Mouse (Mus musculus) midbrain, embryonic 12.5 days (tissue): ENCODE measurements around the gene Dcun1d5. TPM values are rescaled to one million over a fixed set of nuclear protein-coding genes. Genes with fewer than 3 reads are reported as not detected.

Experiments
- ATAC-seq: fragments of 200-750 bp; cut with Nextera tagmentation; 2 replicates; pipeline ENCODE4 v1.8.0; 2017; ENCODE audit warnings: low read depth, moderate TSS enrichment, moderate library complexity; ENCODE audit not compliant: low FRiP score
- H3K27ac ChIP-seq: fragments of 300-500 bp; sonication (generic); replicated peaks from 2 replicates; pipeline ENCODE4 v1.5.1; 2016; ENCODE audit warnings: mild to moderate bottlenecking
- H3K27me3 ChIP-seq: fragments of 300-500 bp; sonication (generic); 2 replicates; pipeline ENCODE4 v1.6.1; 2016; ENCODE audit warnings: mild to moderate bottlenecking
- H3K36me3 ChIP-seq: fragments of 300-500 bp; sonication (generic); 2 replicates; pipeline ENCODE4 v1.6.1; 2016
- H3K4me1 ChIP-seq: fragments of 300-500 bp; sonication (generic); 2 replicates; pipeline ENCODE4 v1.6.1; 2016
- H3K4me2 ChIP-seq: fragments of 300-500 bp; sonication (generic); replicated peaks from 2 replicates; pipeline ENCODE4 v1.6.1; 2016; ENCODE audit warnings: mild to moderate bottlenecking, moderate library complexity
- H3K4me3 ChIP-seq: fragments of 300-500 bp; sonication (generic); 2 replicates; pipeline ENCODE4 v1.5.1; 2016; ENCODE audit warnings: mild to moderate bottlenecking
- H3K9ac ChIP-seq: fragments of 300-500 bp; sonication (generic); replicated peaks from 2 replicates; pipeline ENCODE4 v1.6.1; 2016; ENCODE audit warnings: mild to moderate bottlenecking, moderate library complexity
- H3K9me3 ChIP-seq: fragments of 300-500 bp; sonication (generic); 2 replicates; pipeline ENCODE4 v1.6.1; 2016; ENCODE audit warnings: mild to moderate bottlenecking
- WGBS: fragments of 180-500 bp; shearing (Covaris S2); methylation state at CpG from one replicate; pipeline ENCODE4 v1.1.7; 2016; 5-methylcytosine and 5-hydroxymethylcytosine counted together
- polyA plus RNA-seq: library from polyadenylated mRNA; unstranded; fragments of >200 nt; fragmentation: Nextera tagmentation; extraction: Ambion mirVana; gene quantifications from 2 replicates; pipeline ENCODE4 v1.2.1, GENCODE M21; 2016

The Dcun1d5 gene
- polyA plus RNA-seq, 1 experiment from 2014 or later: 142 TPM

- Histone ChIP-seq H3K4me2 (no peak overlapping the region), H3K9me3 (no peaks in the 10 kb centered on the region), H3K27ac (no peak overlapping the region), H3K36me3 (no peaks in the 10 kb centered on the region), H3K27me3 (no peaks in the 10 kb centered on the region), H3K4me1 (no peaks in the 10 kb centered on the region), H3K4me3 (no peak overlapping the region), H3K9ac (no peak overlapping the region)
- no peak for ATAC-seq
- WGBS: 90% methylated on average over 5 of the region's 5 CpGs
Observed at GRCm38 (mm10) chr9:7221024-7221423, 36.7 kb downstream of the Dcun1d5 start.

- H3K4me2 ChIP-seq: no peak overlapping the region
- WGBS: 91% methylated on average over 7 of the region's 7 CpGs
Observed at GRCm38 (mm10) chr9:7221460-7221859, 37.1 kb downstream of the Dcun1d5 start.

GRCm38 (mm10) chr9:7238619-7239018 lies 54.3 kb downstream of the Dcun1d5 start:
- no peak overlapping the region for H3K4me3 ChIP-seq
- ATAC-seq: no peak
- no peak overlapping the region for H3K4me2 ChIP-seq
- no peaks in the 10 kb centered on the region for H3K4me1 ChIP-seq
- WGBS: 91% methylated on average over 1 of the region's 1 CpGs
- no peak overlapping the region for H3K27ac ChIP-seq
- H3K27me3 ChIP-seq: no peaks in the 10 kb centered on the region
- H3K9ac ChIP-seq: no peak overlapping the region
- no peaks in the 10 kb centered on the region for H3K36me3 ChIP-seq
- no peaks in the 10 kb centered on the region for H3K9me3 ChIP-seq

More at GRCm38 (mm10) chr9:7221460-7221859, 37.1 kb downstream of the Dcun1d5 start:
- H3K4me1 ChIP-seq: no peaks in the 10 kb centered on the region
- no peaks in the 10 kb centered on the region for H3K36me3 ChIP-seq
- H3K9me3 ChIP-seq: no peaks in the 10 kb centered on the region
- H3K4me3 ChIP-seq: no peak overlapping the region
- no peaks in the 10 kb centered on the region for H3K27me3 ChIP-seq
- ATAC-seq: no peak
- H3K27ac ChIP-seq: no peak overlapping the region
- H3K9ac ChIP-seq: no peak overlapping the region

GRCm38 (mm10) chr9:7239967-7240366 lies 55.6 kb downstream of the Dcun1d5 start:
- H3K9me3 ChIP-seq: no peaks in the 10 kb centered on the region
- H3K4me2 ChIP-seq: no peak overlapping the region
- H3K36me3 ChIP-seq: no peaks in the 10 kb centered on the region
- no peak overlapping the region for H3K9ac ChIP-seq
- no peak overlapping the region for H3K27ac ChIP-seq
- no peak for ATAC-seq
- 88% methylated on average over 2 of the region's 2 CpGs for WGBS
- no peaks in the 10 kb centered on the region for H3K4me1 ChIP-seq
- no peaks in the 10 kb centered on the region for H3K27me3 ChIP-seq
- no peak overlapping the region for H3K4me3 ChIP-seq

- H3K36me3 ChIP-seq: no peaks in the 10 kb centered on the region
- 57% methylated on average over 1 of the region's 1 CpGs for WGBS
- no peaks in the 10 kb centered on the region for H3K27me3 ChIP-seq
- H3K4me1 ChIP-seq: no peaks in the 10 kb centered on the region
- H3K9me3 ChIP-seq: no peaks in the 10 kb centered on the region
- H3K4me2 ChIP-seq: no peak overlapping the region
- H3K4me3 ChIP-seq: no peak overlapping the region
- no peak overlapping the region for H3K27ac ChIP-seq
- ATAC-seq: no peak
- no peak overlapping the region for H3K9ac ChIP-seq
Observed at GRCm38 (mm10) chr9:7252797-7253654, 68.7 kb downstream of the Dcun1d5 start.

Other genes with a start within 250 kb of the Dcun1d5 start
- 29.4 and 31.9 TPM in 2 replicates for gene Dync2h1, start 74 bp upstream of the Dcun1d5 start, polyA plus RNA-seq
- gene Mmp13, start 88.0 kb downstream of the Dcun1d5 start, polyA plus RNA-seq: not detected in 2 replicates
- gene Mmp12, start 159.9 kb downstream of the Dcun1d5 start, polyA plus RNA-seq: not detected in 2 replicates
- gene Mmp1b, start 203.5 kb downstream of the Dcun1d5 start, polyA plus RNA-seq: not detected in 2 replicates